Mouse (Mus musculus) hematopoietic stem cell, adult 5-6 weeks (primary cell): ENCODE measurements at regions not wholly inside any gene's neighbourhood (a gene's known extent, or its start where the extent isn't known, plus 50 kb on each side); places are given as distances from the start of the nearest gene placed in this dataset.
"Not testable (repeated sequence)": the region's sequence is repeated elsewhere in the genome, so short reads cannot be mapped to it uniquely, and the experiment has no call there.

Experiments
- ATAC-seq, 2 experiments: fragments of 125-278 bp in 1 of 2; replicated peaks in 1 of 2; 2 replicates each; pipeline ENCODE4 v1.8.0; 2016 to 2017; ENCODE audit warnings: inconsistent platforms in 2 of 2, mild to moderate bottlenecking in 2 of 2, moderate number of reproducible peaks in 2 of 2, low read depth in 1 of 2, moderate TSS enrichment in 1 of 2; ENCODE audit not compliant: low FRiP score in 2 of 2, poor library complexity in 2 of 2, severe bottlenecking in 2 of 2, insufficient read depth in 1 of 2, low TSS enrichment in 1 of 2

- ATAC-seq: no peak
Observed at GRCm38 (mm10) chr8:18158619-18159018, 819.4 kb downstream of the Defb40 start.

GRCm38 (mm10) chr8:18115333-18116044 lies 862.6 kb downstream of the Defb40 start:
- ATAC-seq: no peak

- ATAC-seq: no peak
Observed at GRCm38 (mm10) chr8:18113262-18113661, 864.8 kb downstream of the Defb40 start.

- ATAC-seq: no peak
Observed at GRCm38 (mm10) chr8:18109480-18109879, 868.6 kb downstream of the Defb40 start.

GRCm38 (mm10) chr8:18106827-18107226 lies 871.2 kb downstream of the Defb40 start:
- no peak for ATAC-seq

GRCm38 (mm10) chr8:18065456-18065855 lies 912.6 kb downstream of the Defb40 start:
- ATAC-seq: no peak

GRCm38 (mm10) chr8:18059526-18059925 lies 918.5 kb downstream of the Defb40 start:
- ATAC-seq: no peak

- ATAC-seq: no peak
Observed at GRCm38 (mm10) chr8:18021196-18021595, 956.9 kb downstream of the Defb40 start.

GRCm38 (mm10) chr8:18007567-18007966 lies 970.5 kb downstream of the Defb40 start:
- no peak for ATAC-seq

- ATAC-seq: no peak
Observed at GRCm38 (mm10) chr8:18005660-18006059, 972.4 kb downstream of the Defb40 start.

- no peak for ATAC-seq
Observed at GRCm38 (mm10) chr8:18000750-18001149, 977.3 kb downstream of the Defb40 start.

- ATAC-seq: no peak
Observed at GRCm38 (mm10) chr8:17984779-17985178, 993.3 kb downstream of the Defb40 start.

- ATAC-seq: no peak
Observed at GRCm38 (mm10) chr8:17948848-17949247, 1029.2 kb downstream of the Defb40 start.

- ATAC-seq: no peak
Observed at GRCm38 (mm10) chr8:17948053-17948834, 1029.8 kb downstream of the Defb40 start.

GRCm38 (mm10) chr8:17934696-17935095 lies 1043.4 kb downstream of the Defb40 start:
- ATAC-seq: no peak

- ATAC-seq: no peak
Observed at GRCm38 (mm10) chr8:17909316-17909715, 1068.7 kb downstream of the Defb40 start.

GRCm38 (mm10) chr8:17888598-17888997 lies 1089.5 kb downstream of the Defb40 start:
- not testable (repeated sequence) for ATAC-seq

GRCm38 (mm10) chr8:17863388-17863787 lies 1114.7 kb downstream of the Defb40 start:
- no peak for ATAC-seq
